Mouse (Mus musculus) heart, embryonic 13.5 days (tissue): ENCODE measurements around the gene Rhog. TPM values are rescaled to one million over a fixed set of nuclear protein-coding genes. Genes with fewer than 3 reads are reported as not detected.

Experiments
- ATAC-seq: fragments of 200-750 bp; cut with Nextera tagmentation; 2 replicates; pipeline ENCODE4 v1.8.0; 2017; ENCODE audit warnings: moderate TSS enrichment; ENCODE audit not compliant: insufficient number of reproducible peaks, low FRiP score, low TSS enrichment; ENCODE audit errors: extremely low read depth
- H3K27ac ChIP-seq: fragments of 300-500 bp; sonication (generic); replicated peaks from 2 replicates; pipeline ENCODE4 v1.5.1; 2015; ENCODE audit warnings: moderate library complexity, mild to moderate bottlenecking, inconsistent platforms
- H3K27me3 ChIP-seq: fragments of 300-500 bp; sonication (generic); replicated peaks from 2 replicates; pipeline ENCODE4 v1.6.1; 2015; ENCODE audit warnings: mild to moderate bottlenecking, inconsistent platforms
- H3K36me3 ChIP-seq: fragments of 300-500 bp; sonication (generic); 2 replicates; pipeline ENCODE4 v1.6.1; 2015; ENCODE audit warnings: mild to moderate bottlenecking, inconsistent platforms
- H3K4me1 ChIP-seq: fragments of 300-500 bp; sonication (generic); 2 replicates; pipeline ENCODE4 v1.6.1; 2015; ENCODE audit warnings: inconsistent platforms
- H3K4me2 ChIP-seq: fragments of 300-500 bp; sonication (generic); 2 replicates; pipeline ENCODE4 v1.6.1; 2015; ENCODE audit warnings: inconsistent platforms, mild to moderate bottlenecking, moderate library complexity
- H3K4me3 ChIP-seq: fragments of 300-500 bp; sonication (generic); 2 replicates; pipeline ENCODE4 v1.5.1; 2015; ENCODE audit warnings: moderate library complexity, mild to moderate bottlenecking, inconsistent platforms
- H3K9ac ChIP-seq: fragments of 300-500 bp; sonication (generic); 2 replicates; pipeline ENCODE4 v1.6.1; 2015; ENCODE audit warnings: inconsistent platforms, mild to moderate bottlenecking, moderate library complexity
- H3K9me3 ChIP-seq: fragments of 300-500 bp; sonication (generic); 2 replicates; pipeline ENCODE4 v1.6.1; 2016; ENCODE audit warnings: inconsistent platforms
- WGBS: fragments of 180-500 bp; shearing (Covaris S2); methylation state at CpG from one replicate; pipeline ENCODE4 v1.1.7; 2015; ENCODE audit warnings: mixed read lengths; 5-methylcytosine and 5-hydroxymethylcytosine counted together
- polyA plus RNA-seq: library from polyadenylated mRNA; unstranded; fragments of >200 nt; fragmentation: Nextera tagmentation; extraction: Ambion mirVana; gene quantifications from 2 replicates; pipeline ENCODE4 v1.2.1, GENCODE M21; 2015

Rhog gene
- polyA plus RNA-seq: 43.8 and 46.5 TPM in 2 replicates

DNA sequence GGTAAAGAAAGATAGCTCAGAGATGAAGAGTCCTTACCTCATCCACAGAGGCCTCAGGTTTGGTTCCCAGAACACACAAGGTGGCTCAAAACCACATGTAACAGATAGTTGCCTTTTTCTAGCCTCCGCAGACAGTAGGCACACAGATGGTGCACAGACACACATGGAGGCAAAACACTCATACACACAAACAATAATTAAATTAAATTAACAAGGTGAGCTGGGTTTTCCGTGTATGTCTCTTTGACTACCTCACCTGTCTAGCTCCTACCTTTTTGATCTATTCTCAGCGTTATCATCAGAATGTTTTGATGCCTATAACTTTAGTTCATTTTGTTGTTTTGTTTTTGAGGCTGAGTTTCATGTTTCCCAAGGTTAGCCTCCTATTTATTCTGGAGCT is at the start of gene Rhog:
Gene Rhog, minus strand, starts transcription at position 101 of the 400 bp plus-strand sequence.
- Histone ChIP-seq H3K36me3 (no peaks in the 10 kb centered on the region), H3K27ac (no peak within 1 kb of the TSS), H3K9me3 (no peaks in the 10 kb centered on the region), H3K27me3 (no peaks in the 10 kb centered on the region), H3K9ac (no peak within 1 kb of the TSS), H3K4me2 (no peak within 1 kb of the TSS), H3K4me1 (peaks cover 6% of the 10 kb centered on the region), H3K4me3 (no peak within 1 kb of the TSS)
- 77% methylated on average over 3 of the region's 3 CpGs for WGBS
- ATAC-seq: no peak

DNA sequence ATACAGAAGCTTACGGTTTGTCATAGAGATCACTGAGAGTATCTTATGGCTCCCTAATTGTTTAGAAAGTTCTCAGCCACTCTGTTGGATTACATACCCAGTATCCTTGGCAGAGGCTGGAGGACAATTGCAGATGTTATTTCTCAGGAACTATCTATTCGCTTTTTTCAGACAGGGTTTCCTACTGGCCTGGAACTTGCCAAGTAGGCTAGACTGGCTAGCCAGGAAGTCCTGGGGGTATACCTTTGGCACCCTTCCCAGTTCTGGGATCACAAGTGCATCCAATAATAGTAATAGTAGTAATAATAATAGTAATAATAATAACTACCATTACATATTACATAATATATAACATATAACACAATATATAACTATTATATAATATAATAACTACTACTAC is 49.7 kb upstream of the Rhog start:
- no peaks in the 10 kb centered on the region for H3K36me3 ChIP-seq
- H3K27ac ChIP-seq: no peak overlapping the region
- H3K27me3 ChIP-seq: peaks cover 7% of the 10 kb centered on the region; the same call in 1 of the 2 replicates
- H3K4me1 ChIP-seq: no peaks in the 10 kb centered on the region
- WGBS: 72% methylated on average over 2 of the region's 2 CpGs
- H3K9ac ChIP-seq: no peak overlapping the region
- no peaks in the 10 kb centered on the region for H3K9me3 ChIP-seq
- H3K4me2 ChIP-seq: no peak overlapping the region
- no peak overlapping the region for H3K4me3 ChIP-seq
- no peak for ATAC-seq

DNA sequence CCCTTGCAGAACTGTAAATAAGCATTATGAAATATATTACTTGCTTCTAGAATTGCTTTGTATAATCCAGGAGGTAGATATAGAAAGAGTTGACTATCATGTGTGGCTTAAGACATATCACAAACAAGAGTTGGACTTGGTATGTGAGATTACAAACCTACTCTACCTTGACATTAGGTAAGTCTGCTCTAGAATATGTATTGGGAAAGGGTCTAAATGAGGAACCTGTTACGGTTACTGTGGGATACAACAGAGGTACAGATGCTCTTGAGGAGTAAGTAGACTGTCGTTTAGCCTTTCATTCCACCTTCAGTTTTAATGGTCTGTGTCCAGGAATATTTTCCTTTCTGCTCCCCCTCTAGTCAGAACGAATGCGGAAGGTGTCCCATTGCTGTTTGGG is 46.6 kb upstream of the Rhog start:
- H3K4me2 ChIP-seq: no peak overlapping the region
- H3K27ac ChIP-seq: no peak overlapping the region
- 87% methylated on average over 4 of the region's 4 CpGs for WGBS
- H3K4me1 ChIP-seq: no peaks in the 10 kb centered on the region
- no peaks in the 10 kb centered on the region for H3K36me3 ChIP-seq
- no peak for ATAC-seq
- peaks cover 8% of the 10 kb centered on the region; the same call in 1 of the 2 replicates for H3K27me3 ChIP-seq
- no peak overlapping the region for H3K4me3 ChIP-seq
- no peaks in the 10 kb centered on the region for H3K9me3 ChIP-seq
- no peak overlapping the region for H3K9ac ChIP-seq

DNA sequence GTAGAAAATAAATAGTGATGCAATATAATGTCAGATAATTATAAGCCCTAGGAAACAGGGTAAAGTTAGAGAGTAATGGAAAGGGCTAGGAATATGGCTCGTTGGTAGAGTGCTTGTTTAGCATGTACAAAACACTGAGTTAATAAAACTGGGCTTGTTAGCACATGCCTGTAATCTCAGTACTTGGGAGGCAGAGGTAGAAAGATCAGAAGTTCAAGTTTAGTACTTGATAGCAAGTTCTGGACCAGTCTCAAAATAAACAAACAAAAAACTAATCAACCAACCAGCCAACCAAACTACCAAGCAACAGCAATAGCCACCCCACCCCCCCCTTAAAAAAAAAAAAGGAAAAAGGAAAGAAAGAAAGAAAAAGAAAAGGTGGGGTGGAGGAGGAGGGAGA is 44.9 kb upstream of the Rhog start:
- no peak for ATAC-seq
- Histone ChIP-seq H3K9me3 (no peaks in the 10 kb centered on the region), H3K4me3 (no peak overlapping the region), H3K27ac (no peak overlapping the region), H3K27me3 (peaks cover 22% of the 10 kb centered on the region; the same call in 1 of the 2 replicates), H3K4me2 (no peak overlapping the region), H3K9ac (no peak overlapping the region), H3K4me1 (no peaks in the 10 kb centered on the region), H3K36me3 (no peaks in the 10 kb centered on the region)
- WGBS: 77% methylated on average over 1 of the region's 1 CpGs

DNA sequence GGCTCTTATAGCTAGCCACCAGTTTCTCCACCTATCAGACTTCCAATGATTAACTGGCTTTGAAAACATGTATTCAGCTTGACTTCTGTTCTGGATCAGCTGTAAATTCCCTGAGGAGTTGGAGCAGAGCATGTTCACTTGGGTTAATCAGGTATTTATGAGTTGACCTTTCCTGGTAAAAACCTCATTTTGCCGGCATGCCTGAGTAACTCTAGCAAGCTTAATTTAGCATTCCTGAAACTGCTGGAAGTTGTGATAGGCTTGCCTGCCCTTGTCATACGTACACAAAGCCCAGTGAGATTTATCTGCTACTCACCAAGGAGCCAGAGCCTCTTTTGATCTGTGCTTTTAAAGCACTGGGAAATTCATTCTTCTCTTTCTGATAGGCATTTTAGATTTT is 37.4 kb upstream of the Rhog start:
- Histone ChIP-seq H3K36me3 (no peaks in the 10 kb centered on the region), H3K4me3 (no peak overlapping the region), H3K4me1 (peaks cover 6% of the 10 kb centered on the region), H3K27ac (no peak overlapping the region), H3K9me3 (peaks cover 3% of the 10 kb centered on the region; the same call in 1 of the 2 replicates), H3K4me2 (no peak overlapping the region), H3K27me3 (peaks cover 71% of the 10 kb centered on the region), H3K9ac (no peak overlapping the region)
- ATAC-seq: no peak
- WGBS: 9% methylated on average over 2 of the region's 2 CpGs

DNA sequence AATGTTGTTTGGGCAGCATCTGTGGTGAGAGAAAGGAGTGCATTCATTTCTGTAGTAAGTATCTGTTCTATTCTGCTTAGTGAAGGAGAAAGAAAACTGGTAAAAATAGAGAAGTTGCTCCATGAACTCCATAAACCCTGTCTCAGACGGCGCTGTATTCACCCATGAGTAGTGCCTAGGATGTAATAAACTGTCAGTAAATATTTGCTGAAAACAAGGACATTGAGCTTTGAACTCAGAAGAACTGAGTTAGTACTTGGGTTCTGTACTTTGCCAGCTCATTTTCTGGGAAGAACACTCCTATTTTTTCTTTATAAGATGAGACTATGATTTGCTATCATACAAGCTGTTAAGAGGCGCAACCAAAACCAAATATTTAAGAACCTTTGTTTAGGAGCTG is 36.4 kb upstream of the Rhog start:
- Histone ChIP-seq H3K4me3 (no peak overlapping the region), H3K9ac (no peak overlapping the region), H3K36me3 (no peaks in the 10 kb centered on the region), H3K27me3 (peaks cover 77% of the 10 kb centered on the region), H3K4me1 (peaks cover 6% of the 10 kb centered on the region), H3K4me2 (no peak overlapping the region), H3K9me3 (peaks cover 3% of the 10 kb centered on the region; the same call in 1 of the 2 replicates), H3K27ac (no peak overlapping the region)
- ATAC-seq: no peak
- WGBS: 89% methylated on average over 3 of the region's 3 CpGs

DNA sequence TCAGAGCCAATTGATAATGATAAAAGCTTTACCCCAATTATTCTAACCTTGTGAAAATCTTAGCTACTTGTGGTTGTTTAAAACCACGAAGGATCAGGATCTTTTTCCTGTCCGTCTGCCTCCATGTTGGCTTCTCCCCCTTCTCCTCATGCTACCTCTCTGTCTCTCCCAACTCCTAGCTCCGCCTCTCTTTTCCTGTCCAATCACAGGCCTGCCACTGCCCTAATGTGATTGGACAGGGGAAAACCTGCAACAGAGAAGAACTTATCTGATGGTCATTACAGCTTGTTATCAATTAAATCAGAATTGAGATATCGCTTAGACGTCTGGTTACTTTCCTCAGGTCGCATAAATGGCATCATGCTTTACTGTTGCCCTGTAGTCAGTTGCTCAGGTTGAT is 33.6 kb upstream of the Rhog start:
- 84% methylated on average over 6 of the region's 6 CpGs for WGBS
- H3K9ac ChIP-seq: no peak overlapping the region
- no peak overlapping the region for H3K27ac ChIP-seq
- peaks cover 86% of the 10 kb centered on the region for H3K27me3 ChIP-seq
- peaks cover 6% of the 10 kb centered on the region for H3K4me1 ChIP-seq
- H3K9me3 ChIP-seq: peaks cover 3% of the 10 kb centered on the region; the same call in 1 of the 2 replicates
- no peak overlapping the region for H3K4me3 ChIP-seq
- ATAC-seq: no peak
- no peaks in the 10 kb centered on the region for H3K36me3 ChIP-seq
- H3K4me2 ChIP-seq: no peak overlapping the region

DNA sequence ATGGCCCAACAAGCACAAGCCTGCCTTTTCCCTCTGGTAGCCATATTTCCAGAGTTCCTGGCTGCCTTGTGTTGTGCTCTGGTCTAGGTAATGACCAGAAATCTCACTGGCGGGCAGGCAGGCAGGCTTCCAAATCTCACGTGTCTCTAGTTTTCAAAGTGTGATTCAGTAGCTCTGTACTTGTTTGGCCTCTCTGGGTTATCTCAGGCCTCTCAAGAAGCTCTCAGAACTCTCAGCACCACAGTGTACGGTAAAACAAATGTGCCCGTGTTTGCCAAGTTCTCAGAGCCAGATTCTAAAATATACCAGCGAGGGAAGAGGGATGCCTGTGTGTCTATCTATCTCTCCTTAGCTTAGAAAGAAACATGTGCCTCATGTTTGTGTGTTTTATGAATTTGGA is 26.4 kb upstream of the Rhog start:
- H3K27me3 ChIP-seq: peaks cover 84% of the 10 kb centered on the region

DNA sequence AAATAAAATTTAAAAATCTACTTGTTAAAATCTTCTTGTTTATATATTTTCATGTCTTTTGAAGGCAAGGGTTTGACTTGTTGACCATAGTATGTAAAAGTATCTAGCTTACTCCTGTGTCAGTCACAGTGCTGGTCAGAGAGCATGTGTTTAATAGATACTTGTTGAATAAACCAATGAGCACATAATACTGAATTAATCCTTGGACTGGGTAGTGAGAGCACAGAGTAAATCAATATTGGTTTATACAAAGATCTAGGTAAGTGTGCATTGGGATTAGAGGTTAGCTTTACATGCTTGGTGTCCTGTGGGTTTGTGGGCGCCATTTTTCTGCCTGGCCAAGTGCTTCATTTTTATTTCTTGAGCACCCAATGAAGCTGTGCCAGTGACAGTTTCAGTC is 25.5 kb upstream of the Rhog start:
- Histone ChIP-seq H3K27me3 (peaks cover 84% of the 10 kb centered on the region), H3K36me3 (no peaks in the 10 kb centered on the region), H3K4me2 (no peak overlapping the region), H3K4me1 (peaks cover 7% of the 10 kb centered on the region), H3K27ac (no peak overlapping the region), H3K4me3 (no peak overlapping the region), H3K9ac (no peak overlapping the region), H3K9me3 (no peaks in the 10 kb centered on the region)
- ATAC-seq: no peak
- WGBS: 95% methylated on average over 1 of the region's 1 CpGs

More for the DNA sequence above, 26.4 kb upstream of the Rhog start:
- H3K9ac ChIP-seq: no peak overlapping the region
- ATAC-seq: no peak
- no peak overlapping the region for H3K27ac ChIP-seq
- H3K4me1 ChIP-seq: peaks cover 7% of the 10 kb centered on the region
- no peak overlapping the region for H3K4me2 ChIP-seq
- 24% methylated on average over 5 of the region's 5 CpGs for WGBS
- H3K4me3 ChIP-seq: no peak overlapping the region
- H3K9me3 ChIP-seq: no peaks in the 10 kb centered on the region
- no peaks in the 10 kb centered on the region for H3K36me3 ChIP-seq

DNA sequence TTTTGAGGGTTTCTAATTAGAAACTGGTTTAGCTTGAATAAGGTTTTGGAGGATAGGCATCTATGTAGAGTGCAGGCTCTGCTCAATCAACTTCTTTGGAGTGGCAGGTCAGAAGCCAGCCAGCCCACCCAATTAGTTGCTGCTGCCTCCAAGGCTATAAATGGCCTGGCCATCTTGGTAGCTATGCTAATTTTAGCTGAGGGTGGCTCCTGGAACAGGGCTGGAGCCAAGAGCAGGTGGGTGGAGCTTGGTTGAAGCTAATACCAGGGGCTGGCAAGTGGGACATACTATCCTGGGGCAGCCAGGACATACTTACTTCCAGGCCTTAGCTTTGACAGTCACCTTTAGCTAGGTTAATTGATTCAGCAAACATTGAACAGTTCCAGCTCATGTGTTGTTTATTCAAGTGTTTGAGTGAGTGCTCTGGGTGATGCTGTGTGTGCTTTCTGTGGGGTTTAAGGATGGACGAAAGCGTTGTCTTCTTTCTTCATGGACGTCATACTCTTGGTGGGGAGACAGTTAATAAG is 16.6 kb upstream of the Rhog start:
- WGBS: 84% methylated on average over 3 of the region's 3 CpGs
- Histone ChIP-seq H3K9ac (no peak overlapping the region), H3K4me1 (peaks cover 28% of the 10 kb centered on the region), H3K27me3 (peaks cover 35% of the 10 kb centered on the region), H3K36me3 (no peaks in the 10 kb centered on the region), H3K4me2 (no peak overlapping the region), H3K4me3 (no peak overlapping the region), H3K27ac (peak overlapping the region; percentile 39; the same call in 1 of the 2 replicates), H3K9me3 (no peaks in the 10 kb centered on the region)
- peak; percentile 10; the same call in 1 of the 2 replicates for ATAC-seq

DNA sequence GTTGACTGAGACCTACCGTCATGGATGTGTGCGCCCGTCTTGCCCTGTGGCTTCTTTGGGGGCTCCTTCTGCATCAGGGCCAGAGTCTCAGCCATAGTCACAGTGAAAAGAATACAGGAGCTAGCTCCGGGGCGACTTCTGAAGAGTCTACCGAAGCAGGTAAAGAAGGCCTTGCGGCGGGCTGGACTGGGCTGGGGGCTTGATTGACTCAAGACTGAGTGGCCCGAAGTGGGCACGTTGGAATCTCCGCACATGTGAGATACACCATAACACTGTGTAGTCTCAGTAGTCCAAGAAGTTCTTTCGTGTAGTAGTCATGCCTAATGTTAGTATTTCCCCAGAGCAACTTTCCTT is 12.5 kb upstream of the Rhog start:
- peak overlapping the region; percentile 88 for H3K4me2 ChIP-seq
- H3K9me3 ChIP-seq: no peaks in the 10 kb centered on the region
- no peak for ATAC-seq
- peaks cover 33% of the 10 kb centered on the region for H3K4me1 ChIP-seq
- peak overlapping the region; percentile 88 for H3K9ac ChIP-seq
- peaks cover 28% of the 10 kb centered on the region for H3K27me3 ChIP-seq
- peak overlapping the region; percentile 85 for H3K4me3 ChIP-seq
- H3K27ac ChIP-seq: no peak overlapping the region
- WGBS: 9% methylated on average over 12 of the region's 12 CpGs
- no peaks in the 10 kb centered on the region for H3K36me3 ChIP-seq

DNA sequence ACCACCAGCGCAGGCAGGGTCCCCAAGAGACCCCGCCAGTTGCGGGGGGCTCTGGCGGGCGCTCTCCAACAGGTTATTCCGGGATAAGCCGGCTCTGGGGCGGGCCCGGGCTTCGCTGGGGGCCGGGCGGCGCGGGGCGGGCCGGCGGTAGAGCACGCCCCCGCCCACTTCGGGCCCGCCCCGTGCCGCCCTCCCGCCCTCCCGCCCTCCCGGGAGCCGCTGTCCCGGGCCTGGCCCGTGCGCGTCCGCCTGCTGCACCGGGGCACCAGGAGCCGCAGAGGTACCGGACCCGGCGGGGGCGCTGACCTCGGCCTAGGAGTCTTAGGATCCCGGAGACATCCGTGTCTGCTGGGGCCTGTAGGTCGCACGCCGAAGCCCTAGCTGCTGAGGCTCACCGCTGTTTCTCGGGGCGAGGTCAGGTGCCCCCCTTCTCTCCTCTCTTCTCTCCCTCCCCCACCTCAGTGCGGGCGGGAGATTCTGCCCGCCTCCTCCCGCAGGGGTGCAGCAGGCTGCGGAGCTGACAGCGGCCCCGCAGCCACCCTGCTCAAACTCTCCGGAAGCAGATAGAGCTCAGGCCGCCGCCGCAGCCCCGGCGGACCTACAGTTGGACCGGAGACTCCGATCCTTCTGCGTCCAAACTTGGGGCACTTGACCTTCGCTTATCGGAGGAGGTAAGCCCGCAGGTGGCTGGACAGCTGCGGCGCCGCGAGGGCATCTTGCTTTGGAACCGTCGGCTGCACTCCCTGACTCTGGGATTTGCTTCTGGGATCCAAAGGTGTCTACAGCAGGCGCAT is 11.9 kb upstream of the Rhog start, which contains the start of gene Stim1:
Gene Stim1, plus strand, starts transcription at position 206 of the 794 bp plus-strand sequence.
- under 1% methylated on average over 51 of the region's 73 CpGs for WGBS
- Histone ChIP-seq H3K4me3 (peak within 1 kb of the TSS; percentile 85), H3K27ac (peak within 1 kb of the TSS; percentile 50), H3K36me3 (no peaks in the 10 kb centered on the region), H3K4me2 (peak within 1 kb of the TSS; percentile 88), H3K9me3 (no peaks in the 10 kb centered on the region), H3K4me1 (peaks cover 30% of the 10 kb centered on the region), H3K9ac (peak within 1 kb of the TSS; percentile 88), H3K27me3 (peaks cover 28% of the 10 kb centered on the region)
- ATAC-seq: peak; percentile 88
